ENCODE assay signal across 8 mouse cellular contexts in genomic region chr5:64336767-64337408, GRCm38 (mm10).
DNase-seq lines count a peak whose midpoint lies in the region; ATAC-seq lines count a peak whose summit lies in the region.
"Had no signal": no experiment of that assay in that cellular context is flagged by ENCODE, and none has a peak within 500 bp of the region (broad histone marks: within the 10 kb centered on the region; RNA-seq: fewer than 3 reads in every experiment).

No protein-coding gene starts in this region.

- H3K36me3 ChIP-seq in heart, embryonic 12.5 days: peaks cover 35% of the 10 kb centered on the region
- peaks cover 42% of the 10 kb centered on the region for H3K36me3 ChIP-seq in kidney, embryonic 15.5 days
- peaks cover 31% of the 10 kb centered on the region for H3K36me3 ChIP-seq in limb, embryonic 13.5 days
- H3K36me3 ChIP-seq in midbrain, embryonic 14.5 days (ENCODE audit: control insufficient read depth, insufficient read depth, low read length): no peaks in the 10 kb centered on the region

- no peak overlapping the region for H3K9ac ChIP-seq in heart, embryonic 12.5 days
- H3K9ac ChIP-seq in kidney, embryonic 15.5 days: no peak overlapping the region
- 0 out of 2 replicates have a peak overlapping the region, but pooled peaks have one; percentile 13 for H3K9ac ChIP-seq in limb, embryonic 13.5 days
- H3K9ac ChIP-seq in midbrain, embryonic 14.5 days (replicated peaks; ENCODE audit: low read length): no peak overlapping the region

- H3K4me2 ChIP-seq in heart, embryonic 12.5 days: no peak overlapping the region
- no peak overlapping the region for H3K4me2 ChIP-seq in kidney, embryonic 15.5 days
- no peak overlapping the region for H3K4me2 ChIP-seq in limb, embryonic 13.5 days (replicated peaks)
- H3K4me2 ChIP-seq in midbrain, embryonic 14.5 days (ENCODE audit: low read length): no peak overlapping the region

- peak; percentile 74; the same call in 1 of the 2 replicates for ATAC-seq in heart, embryonic 12.5 days (ENCODE audit: insufficient number of reproducible peaks, low FRiP score)
- peak; percentile 80 for ATAC-seq in kidney, embryonic 15.5 days (replicated peaks; ENCODE audit: low FRiP score)
- ATAC-seq in limb, embryonic 13.5 days (ENCODE audit: low FRiP score, low read depth): peak; percentile 77
- ATAC-seq in midbrain, embryonic 14.5 days (ENCODE audit: low FRiP score, low TSS enrichment): peak; percentile 67; the same call in 1 of the 2 replicates

- H3K4me1 ChIP-seq in heart, embryonic 12.5 days (replicated peaks): peaks cover 26% of the 10 kb centered on the region
- H3K4me1 ChIP-seq in kidney, embryonic 15.5 days: peaks cover 16% of the 10 kb centered on the region
- H3K4me1 ChIP-seq in limb, embryonic 13.5 days: peaks cover 29% of the 10 kb centered on the region
- H3K4me1 ChIP-seq in midbrain, embryonic 14.5 days (ENCODE audit: control insufficient read depth, insufficient read depth, low read length): peaks cover 7% of the 10 kb centered on the region; the same call in 1 of the 2 replicates

- H3K27ac ChIP-seq in heart, embryonic 12.5 days (ENCODE audit: poor library complexity, severe bottlenecking): peak overlapping the region; percentile 58; the same call in 1 of the 2 replicates
- H3K27ac ChIP-seq in kidney, embryonic 15.5 days: peak overlapping the region; percentile 74
- peak overlapping the region; percentile 81; the same call in 1 of the 2 replicates for H3K27ac ChIP-seq in limb, embryonic 13.5 days
- peak overlapping the region; percentile 32 for H3K27ac ChIP-seq in midbrain, embryonic 14.5 days (replicated peaks; ENCODE audit: low read depth, low read length)

- H3K9me3 ChIP-seq in heart, embryonic 12.5 days (replicated peaks): no peaks in the 10 kb centered on the region
- no peaks in the 10 kb centered on the region for H3K9me3 ChIP-seq in kidney, embryonic 15.5 days (replicated peaks)
- no peaks in the 10 kb centered on the region for H3K9me3 ChIP-seq in limb, embryonic 13.5 days
- no peaks in the 10 kb centered on the region for H3K9me3 ChIP-seq in midbrain, embryonic 14.5 days (ENCODE audit: control insufficient read depth, low read length)
- H3K9me3 ChIP-seq: megakaryocyte, embryonic 14.5 days had no signal

- WGBS in heart, embryonic 12.5 days: 24% methylated on average over 7 of the region's 7 CpGs
- WGBS in kidney, embryonic 15.5 days: 37% methylated on average over 7 of the region's 7 CpGs
- 37% methylated on average over 7 of the region's 7 CpGs for WGBS in limb, embryonic 13.5 days
- 23% methylated on average over 7 of the region's 7 CpGs for WGBS in midbrain, embryonic 14.5 days

- no peaks in the 10 kb centered on the region for H3K27me3 ChIP-seq in heart, embryonic 12.5 days (replicated peaks)
- no peaks in the 10 kb centered on the region for H3K27me3 ChIP-seq in kidney, embryonic 15.5 days
- no peaks in the 10 kb centered on the region for H3K27me3 ChIP-seq in limb, embryonic 13.5 days
- no peaks in the 10 kb centered on the region for H3K27me3 ChIP-seq in midbrain, embryonic 14.5 days (ENCODE audit: control insufficient read depth, insufficient read depth, low read length)
- H3K27me3 ChIP-seq: megakaryocyte, embryonic 14.5 days had no signal

- no peak overlapping the region for H3K4me3 ChIP-seq in heart, embryonic 12.5 days
- no peak overlapping the region for H3K4me3 ChIP-seq in kidney, embryonic 15.5 days (replicated peaks)
- no peak overlapping the region for H3K4me3 ChIP-seq in limb, embryonic 13.5 days
- H3K4me3 ChIP-seq in midbrain, embryonic 14.5 days (replicated peaks; ENCODE audit: low read depth, low read length): no peak overlapping the region
- H3K4me3 ChIP-seq: megakaryocyte, embryonic 14.5 days had no signal

- peak; percentile 28 for DNase-seq in c-Kit-positive CD71-negative TER-119-negative erythroid progenitor cells, embryonic 14.5 days (ENCODE audit: low read depth)
- peak; percentile 99 for DNase-seq in fibroblast of lung, adult 2 months (ENCODE audit: low read depth)
- DNase-seq in midbrain, embryonic 14.5 days: peak; percentile 62
- DNase-seq in telencephalon, adult 2 months (ENCODE audit: low read depth, low spot score): peak; percentile 90

Comparison
In these comparisons a context has a peak if more than half of its experiments do, and no peak if none do; other contexts are left out.
1. DNase-seq: peak in every context shown above with its lines; median percentile 99 in fibroblast of lung, adult 2 months; 90 in telencephalon, adult 2 months; 62 in midbrain, embryonic 14.5 days; 28 in c-Kit-positive CD71-negative TER-119-negative erythroid progenitor cells, embryonic 14.5 days.